Mouse (Mus musculus) megakaryocyte, embryonic 14.5 days (primary cell): ENCODE data around the gene Wfdc12.

Source experiments
- FLI1 ChIP-seq: IDR thresholded peaks from 2 replicates; pipeline ENCODE4 v1.6.1; 2012; ENCODE audit warnings: low read length, inconsistent platforms, mixed read lengths
- GATA1 ChIP-seq: IDR thresholded peaks from 3 replicates; pipeline ENCODE4 v1.6.1; 2012; ENCODE audit warnings: mixed read lengths, low read length, inconsistent platforms, borderline replicate concordance

- no peak for TF ChIP-seq GATA1
- TF ChIP-seq FLI1, result no peak
Observed at GRCm38 (mm10) chr2:164184145-164184719, 6.2 kb downstream of the Wfdc12 start.
